Mouse (Mus musculus) small intestine, adult 2 months (tissue): Measurements from ENCODE around the gene Hsf3.
"Not testable (repeated sequence)": the region's sequence is repeated elsewhere in the genome, so short reads cannot be mapped to it uniquely, and the experiment has no call there.

Experiments used
- CTCF ChIP-seq: fragments of 200-500 bp; IDR thresholded peaks from 2 replicates; pipeline ENCODE4 v1.5.1; 2012; ENCODE audit warnings: low read depth, mild to moderate bottlenecking, control low read depth, inconsistent platforms, low read length, moderate library complexity, mixed read lengths; ENCODE audit not compliant: insufficient replicate concordance, insufficient read length; ENCODE audit errors: extremely low read depth
- POLR2A ChIP-seq: fragments of 200-500 bp; IDR thresholded peaks from 2 replicates; pipeline ENCODE4 v1.6.1; 2012; ENCODE audit warnings: low read depth, mild to moderate bottlenecking, control low read depth, inconsistent platforms, low read length, moderate library complexity

- TF ChIP-seq CTCF, POLR2A: not testable (repeated sequence)
Observed at GRCm38 (mm10) chrX:96415351-96415750, 40.7 kb downstream of the Hsf3 start.
